27 mouse cellular contexts compared by ENCODE assay signal in the genomic region with DNA sequence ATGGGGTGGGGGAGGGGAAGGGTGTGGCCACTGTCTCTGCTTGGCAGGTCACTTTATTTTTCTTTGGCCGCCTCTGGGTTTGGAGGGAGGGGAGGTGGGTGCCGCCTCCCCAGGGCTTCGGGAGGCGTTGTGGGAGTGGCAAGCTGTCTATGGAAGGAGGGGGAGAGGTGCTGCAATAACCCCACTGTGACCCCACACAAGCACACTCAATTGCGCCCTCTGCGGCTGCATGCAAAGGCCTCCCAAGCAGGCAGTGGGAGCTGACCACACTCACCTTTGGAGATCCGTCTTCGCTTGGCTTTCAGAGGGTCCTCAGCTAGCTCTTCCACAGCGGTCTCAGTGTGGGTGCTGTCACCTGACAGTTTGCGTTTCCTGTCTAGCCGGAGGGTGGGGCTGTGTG.
A peak's percentile ranks its signal among the peaks of the same experiment; 100 is the strongest.
DNase-seq lines count a peak whose midpoint lies in the region; ATAC-seq and TF ChIP-seq lines count a peak whose summit lies in the region.
"Had no signal": no experiment of that assay in that cellular context is flagged by ENCODE, and none has a peak within 500 bp of the region (broad histone marks: within the 10 kb centered on the region; RNA-seq: fewer than 3 reads in every experiment).

No protein-coding gene starts in this region.

- 0 out of 2 replicates have a peak, but pooled peaks cover 4% of the 10 kb centered on the region for H3K36me3 ChIP-seq in kidney, postnatal 0 days (ENCODE audit: insufficient read depth, low read length)
- H3K36me3 ChIP-seq in midbrain, embryonic 11.5 days (ENCODE audit: control insufficient read depth, insufficient read depth, low read length), result no peaks in the 10 kb centered on the region
- peaks cover 85% of the 10 kb centered on the region for H3K36me3 ChIP-seq in midbrain, embryonic 10.5 days
- H3K36me3 ChIP-seq in stomach, postnatal 0 days (ENCODE audit: control insufficient read depth, insufficient read depth, low read length), result no peaks in the 10 kb centered on the region

- DNase-seq in heart, adult 11 months, result peak; percentile 84
- no peak for DNase-seq in heart, postnatal 10 days
- no peak for DNase-seq in kidney, postnatal 0 days (ENCODE audit: low spot score)
- no peak for DNase-seq in kidney, postnatal 14 days
- DNase-seq in midbrain, embryonic 11.5 days (ENCODE audit: low spot score, missing footprints), result peak; percentile 53
- no peak for DNase-seq in midbrain, embryonic 10.5 days (ENCODE audit: low spot score)
- DNase-seq in stomach, postnatal 0 days (ENCODE audit: low spot score), result no peak
- DNase-seq in adrenal gland, postnatal 36 days, result no peak
- DNase-seq: adrenal gland, postnatal 10 days; cerebellum, adult 11 months; cerebellum, adult 2 months; cerebellum, adult 9-11 months; cerebellum, postnatal 36 days; embryo, embryonic 11 days; gastrocnemius, postnatal 25 days had no signal

- no peak overlapping the region for H3K4me3 ChIP-seq in kidney, postnatal 0 days (replicated peaks; ENCODE audit: low read depth, low read length)
- H3K4me3 ChIP-seq in midbrain, embryonic 11.5 days (ENCODE audit: low read depth, low read length), result no peak overlapping the region
- no peak overlapping the region for H3K4me3 ChIP-seq in midbrain, embryonic 10.5 days
- H3K4me3 ChIP-seq in stomach, postnatal 0 days (ENCODE audit: low read depth, low read length), result no peak overlapping the region
- H3K4me3 ChIP-seq: embryonic facial prominence, embryonic 10.5 days; embryonic facial prominence, embryonic 13.5 days; erythroblast, embryonic 14.5 days; forebrain, embryonic 12.5 days; forebrain, embryonic 15.5 days; heart, adult 2 months; heart, embryonic 10.5 days; heart, embryonic 13.5 days; hindbrain, embryonic 12.5 days had no signal

- no peaks in the 10 kb centered on the region for H3K4me1 ChIP-seq in kidney, postnatal 0 days (replicated peaks; ENCODE audit: insufficient read depth, low read length)
- H3K4me1 ChIP-seq in midbrain, embryonic 11.5 days (ENCODE audit: control insufficient read depth, insufficient read depth, low read length), result peaks cover 3% of the 10 kb centered on the region
- H3K4me1 ChIP-seq in midbrain, embryonic 10.5 days, result peaks cover 28% of the 10 kb centered on the region
- no peaks in the 10 kb centered on the region for H3K4me1 ChIP-seq in stomach, postnatal 0 days (replicated peaks; ENCODE audit: control insufficient read depth, insufficient read depth)

- H3K27me3 ChIP-seq in kidney, postnatal 0 days (ENCODE audit: insufficient read depth, low read length), result no peaks in the 10 kb centered on the region
- H3K27me3 ChIP-seq in midbrain, embryonic 11.5 days (ENCODE audit: control insufficient read depth, insufficient read depth, low read length), result 0 out of 2 replicates have a peak, but pooled peaks cover 2% of the 10 kb centered on the region
- H3K27me3 ChIP-seq in midbrain, embryonic 10.5 days (ENCODE audit: low read depth, poor library complexity, severe bottlenecking), result peaks cover 81% of the 10 kb centered on the region
- no peaks in the 10 kb centered on the region for H3K27me3 ChIP-seq in stomach, postnatal 0 days (ENCODE audit: control insufficient read depth, insufficient read depth, low read length)
- H3K27me3 ChIP-seq: forebrain, embryonic 15.5 days; heart, embryonic 13.5 days had no signal

- TF ChIP-seq CTCF in kidney, postnatal 0 days (IDR thresholded peaks at IDR 0.05; ENCODE audit: low read depth), result 0 out of 2 replicates have a peak, but pooled peaks have one; percentile 5
- TF ChIP-seq CTCF in stomach, postnatal 0 days (IDR thresholded peaks at IDR 0.05; ENCODE audit: low read depth), result peak; percentile 14; the same call in 1 of the 2 replicates

- H3K4me2 ChIP-seq in kidney, postnatal 0 days (ENCODE audit: low read length), result no peak overlapping the region
- H3K4me2 ChIP-seq in midbrain, embryonic 11.5 days, result no peak overlapping the region
- H3K4me2 ChIP-seq in stomach, postnatal 0 days (replicated peaks; ENCODE audit: low read depth), result no peak overlapping the region
- H3K4me2 ChIP-seq: embryonic facial prominence, embryonic 13.5 days; forebrain, embryonic 12.5 days; forebrain, embryonic 15.5 days; heart, embryonic 13.5 days; hindbrain, embryonic 12.5 days had no signal

- TF ChIP-seq EP300 in stomach, postnatal 0 days (optimal IDR thresholded peaks at IDR 0.05), result no peak

- WGBS in kidney, postnatal 0 days, result 49% methylated on average over 11 of the region's 11 CpGs
- 59% methylated on average over 11 of the region's 11 CpGs for WGBS in midbrain, embryonic 11.5 days
- WGBS in midbrain, embryonic 10.5 days, result 61% methylated on average over 11 of the region's 11 CpGs
- WGBS in stomach, postnatal 0 days, result 45% methylated on average over 11 of the region's 11 CpGs

- H3K9me3 ChIP-seq in kidney, postnatal 0 days (replicated peaks; ENCODE audit: low read length), result no peaks in the 10 kb centered on the region
- no peaks in the 10 kb centered on the region for H3K9me3 ChIP-seq in midbrain, embryonic 11.5 days (ENCODE audit: control insufficient read depth, low read length)
- H3K9me3 ChIP-seq in midbrain, embryonic 10.5 days (replicated peaks), result no peaks in the 10 kb centered on the region
- H3K9me3 ChIP-seq in stomach, postnatal 0 days (ENCODE audit: control insufficient read depth, low read length), result no peaks in the 10 kb centered on the region
- H3K9me3 ChIP-seq: embryonic facial prominence, embryonic 10.5 days; embryonic facial prominence, embryonic 13.5 days; forebrain, embryonic 12.5 days; forebrain, embryonic 15.5 days; heart, embryonic 10.5 days; heart, embryonic 13.5 days; hindbrain, embryonic 12.5 days had no signal

- ATAC-seq in kidney, postnatal 0 days (replicated peaks; ENCODE audit: low FRiP score, low read depth), result no peak
- no peak for ATAC-seq in midbrain, embryonic 11.5 days (ENCODE audit: low FRiP score)
- no peak for ATAC-seq in stomach, postnatal 0 days (ENCODE audit: low FRiP score, low TSS enrichment)
- ATAC-seq: hindbrain, embryonic 16.5 days; inflammation-experienced regulatory T-cells, adult 6 months; Patski had no signal

- H3K9ac ChIP-seq in kidney, postnatal 0 days (ENCODE audit: low read depth, low read length), result no peak overlapping the region
- no peak overlapping the region for H3K9ac ChIP-seq in midbrain, embryonic 11.5 days (ENCODE audit: low read length)
- H3K9ac ChIP-seq in stomach, postnatal 0 days (ENCODE audit: low read length), result no peak overlapping the region
- H3K9ac ChIP-seq: embryonic facial prominence, embryonic 13.5 days; forebrain, embryonic 12.5 days; forebrain, embryonic 15.5 days; heart, embryonic 13.5 days; hindbrain, embryonic 12.5 days had no signal

- intact Hi-C loops in heart, postnatal 10 days (cut with DNase I), result no loop called here

- no peak overlapping the region for H3K27ac ChIP-seq in kidney, postnatal 0 days
- no peak overlapping the region for H3K27ac ChIP-seq in midbrain, embryonic 11.5 days (ENCODE audit: low read depth, low read length)
- no peak overlapping the region for H3K27ac ChIP-seq in midbrain, embryonic 10.5 days (replicated peaks)
- no peak overlapping the region for H3K27ac ChIP-seq in stomach, postnatal 0 days (replicated peaks)
- H3K27ac ChIP-seq: embryonic facial prominence, embryonic 10.5 days; embryonic facial prominence, embryonic 13.5 days; heart, adult 2 months; heart, embryonic 10.5 days; heart, embryonic 13.5 days; hindbrain, embryonic 12.5 days had no signal

Comparison
In these comparisons a context has a peak if more than half of its experiments do, and no peak if none do; other contexts are left out.
1. DNase-seq: peak in heart, adult 11 months (single experiment) and midbrain, embryonic 11.5 days (single experiment); none in heart, postnatal 10 days (0 of 2), kidney, postnatal 0 days (single experiment), kidney, postnatal 14 days (single experiment), midbrain, embryonic 10.5 days (single experiment), stomach, postnatal 0 days (single experiment) and adrenal gland, postnatal 36 days (0 of 2).